Mouse (Mus musculus) spleen, postnatal 14 days (tissue): ENCODE data around the gene Fermt1.

Experiments
- DNase-seq, 2 experiments: peaks; one replicate each; pipeline ENCODE4 v3.0.0; 2021 to 2022; ENCODE audit warnings: low spot score in 2 of 2

The Fermt1 gene

GRCm38 (mm10) chr2:132945326-132946207, at the start of gene Fermt1:
Fermt1 (minus strand) TSS chr2:132945906.
- DNase-seq = no peak

GRCm38 (mm10) chr2:132992659-132993531, 47.2 kb upstream of the Fermt1 start:
- no peak for DNase-seq

- no peak for DNase-seq
Observed at GRCm38 (mm10) chr2:132989778-132990564, 44.3 kb upstream of the Fermt1 start.

GRCm38 (mm10) chr2:132973346-132973745, 27.6 kb upstream of the Fermt1 start:
- DNase-seq = no peak

GRCm38 (mm10) chr2:132970772-132971173, 25.1 kb upstream of the Fermt1 start:
- no peak for DNase-seq

GRCm38 (mm10) chr2:132957786-132958185, 12.1 kb upstream of the Fermt1 start:
- DNase-seq = no peak

GRCm38 (mm10) chr2:132952197-132952596, 6.5 kb upstream of the Fermt1 start:
- DNase-seq = no peak

GRCm38 (mm10) chr2:132948174-132948573, 2.5 kb upstream of the Fermt1 start:
- DNase-seq = no peak

- no peak for DNase-seq
Observed at GRCm38 (mm10) chr2:132946976-132947375, 1.3 kb upstream of the Fermt1 start.

- DNase-seq = no peak
Observed at GRCm38 (mm10) chr2:132944711-132945325, 888 bp downstream of the Fermt1 start.

GRCm38 (mm10) chr2:132943997-132944396, 1.7 kb downstream of the Fermt1 start:
- DNase-seq = no peak

GRCm38 (mm10) chr2:132943596-132943995, 2.1 kb downstream of the Fermt1 start:
- DNase-seq = no peak

- no peak for DNase-seq
Observed at GRCm38 (mm10) chr2:132939056-132939455, 6.7 kb downstream of the Fermt1 start.

GRCm38 (mm10) chr2:132936176-132936575, 9.5 kb downstream of the Fermt1 start:
- DNase-seq = no peak

GRCm38 (mm10) chr2:132934711-132935110, 11.0 kb downstream of the Fermt1 start:
- no peak for DNase-seq

- DNase-seq = no peak
Observed at GRCm38 (mm10) chr2:132934142-132934541, 11.6 kb downstream of the Fermt1 start.

GRCm38 (mm10) chr2:132928999-132929398, 16.7 kb downstream of the Fermt1 start:
- no peak for DNase-seq

GRCm38 (mm10) chr2:132927871-132928270, 17.8 kb downstream of the Fermt1 start:
- DNase-seq = no peak

GRCm38 (mm10) chr2:132927298-132927697, 18.4 kb downstream of the Fermt1 start:
- no peak for DNase-seq

- DNase-seq = no peak
Observed at GRCm38 (mm10) chr2:132923290-132924085, 22.2 kb downstream of the Fermt1 start.
